In genomic region chr1:106349116-106349515, GRCm38 (mm10) we compare ENCODE assay signal across 27 mouse cellular contexts.
"Had no signal": no experiment of that assay in that cellular context is flagged by ENCODE, and none has a peak within 500 bp of the region (broad histone marks: within the 10 kb centered on the region; RNA-seq: fewer than 3 reads in every experiment).

No protein-coding gene starts in this region.

- H3K9ac ChIP-seq: embryonic facial prominence, embryonic 12.5 days; embryonic facial prominence, embryonic 13.5 days; embryonic facial prominence, embryonic 15.5 days; forebrain, embryonic 12.5 days; forebrain, embryonic 13.5 days; forebrain, embryonic 15.5 days; forebrain, postnatal 0 days had no signal

- H3K4me1 ChIP-seq: embryonic facial prominence, embryonic 10.5 days; embryonic facial prominence, embryonic 12.5 days; embryonic facial prominence, embryonic 15.5 days; forebrain, embryonic 12.5 days; forebrain, embryonic 13.5 days; forebrain, embryonic 15.5 days had no signal

- H3K27ac ChIP-seq: embryonic facial prominence, embryonic 10.5 days; embryonic facial prominence, embryonic 12.5 days; embryonic facial prominence, embryonic 13.5 days; embryonic facial prominence, embryonic 15.5 days; forebrain, embryonic 10.5 days; forebrain, embryonic 12.5 days; forebrain, embryonic 13.5 days; forebrain, embryonic 15.5 days; gastrocnemius, adult 2 months; heart, adult 2 months had no signal

- ATAC-seq: forebrain, embryonic 13.5 days; forebrain, embryonic 14.5 days; forebrain, embryonic 15.5 days; forebrain, embryonic 16.5 days; forebrain, postnatal 0 days had no signal

- H3K9me3 ChIP-seq: embryonic facial prominence, embryonic 10.5 days; embryonic facial prominence, embryonic 12.5 days; embryonic facial prominence, embryonic 13.5 days; embryonic facial prominence, embryonic 15.5 days; forebrain, embryonic 10.5 days; forebrain, embryonic 12.5 days; forebrain, embryonic 13.5 days; forebrain, embryonic 15.5 days had no signal

- H3K27me3 ChIP-seq: embryonic facial prominence, embryonic 12.5 days; embryonic facial prominence, embryonic 13.5 days; embryonic facial prominence, embryonic 15.5 days; forebrain, embryonic 12.5 days; forebrain, embryonic 13.5 days; forebrain, embryonic 15.5 days had no signal

- H3K4me3 ChIP-seq: embryonic facial prominence, embryonic 10.5 days; embryonic facial prominence, embryonic 12.5 days; embryonic facial prominence, embryonic 13.5 days; embryonic facial prominence, embryonic 15.5 days; erythroblast, embryonic 14.5 days; forebrain, embryonic 10.5 days; forebrain, embryonic 12.5 days; forebrain, embryonic 13.5 days; forebrain, embryonic 15.5 days; gastrocnemius, adult 2 months; heart, adult 2 months had no signal

- H3K4me2 ChIP-seq: embryonic facial prominence, embryonic 12.5 days; embryonic facial prominence, embryonic 13.5 days; embryonic facial prominence, embryonic 15.5 days; forebrain, embryonic 12.5 days; forebrain, embryonic 13.5 days; forebrain, embryonic 15.5 days had no signal

- DNase-seq: cerebellum, adult 9-10 months; cerebellum, adult 9-11 months; cerebellum, postnatal 10 days; cerebellum, postnatal 14 days; cerebellum, postnatal 25 days; cerebellum, postnatal 36 days; embryo, embryonic 11 days; forebrain, postnatal 0 days; gastrocnemius, adult 2 months; gastrocnemius, postnatal 10 days; gastrocnemius, postnatal 14 days; gastrocnemius, postnatal 25 days; gastrocnemius, postnatal 36 days; heart, adult 11 months; heart, adult 18-20 months; heart, adult 2 months had no signal
